Mouse (Mus musculus): ENCODE measurements around the gene Abi1.

DNA sequence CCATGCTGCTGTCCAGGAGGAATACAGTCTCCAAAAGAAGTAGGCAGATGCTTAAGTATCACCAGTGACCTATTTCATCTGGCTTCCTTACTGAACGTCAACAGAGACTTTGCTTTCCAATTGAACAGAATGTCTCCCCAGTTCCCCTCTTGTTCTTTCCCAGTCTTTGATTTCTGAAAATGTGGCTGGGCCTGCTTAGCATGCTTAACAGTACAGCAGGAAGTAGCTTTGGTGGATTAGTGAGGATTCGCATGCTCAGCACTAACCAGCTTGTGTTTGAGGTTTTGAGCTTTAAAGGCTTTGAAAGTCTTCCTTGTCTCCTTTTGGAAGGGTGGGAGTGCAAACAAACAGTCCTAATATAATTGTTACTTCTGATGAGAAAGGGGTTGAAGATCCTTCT, 111.8 kb downstream of the Abi1 start:
- no peak for TF ChIP-seq CTCF (IDR thresholded peaks at IDR 0.05; ENCODE audit: extremely low read depth, insufficient read length, insufficient replicate concordance, low read depth, low read length)
- TF ChIP-seq POLR2A (IDR thresholded peaks at IDR 0.05; ENCODE audit: low read depth, low read length), result no peak
